Mouse (Mus musculus) sigmoid colon, adult 10 weeks (tissue): ENCODE results near the gene Slc8a3. TPM values are rescaled to one million over a fixed set of nuclear protein-coding genes. Genes with fewer than 3 reads are reported as not detected.

Source experiments
- polyA plus RNA-seq: library from polyadenylated mRNA; stranded (reverse); fragments of 350-450 nt; fragmentation: Illumina TruSeq; extraction: RNeasy Lipid Tissue Mini Kit (QIAGEN cat#74804); gene quantifications from one replicate; pipeline ENCODE4 v1.2.3, GENCODE M21; 2014; ENCODE audit warnings: low read depth, low replicate concordance

The Slc8a3 gene
- polyA plus RNA-seq: 0.95 TPM

DNA sequence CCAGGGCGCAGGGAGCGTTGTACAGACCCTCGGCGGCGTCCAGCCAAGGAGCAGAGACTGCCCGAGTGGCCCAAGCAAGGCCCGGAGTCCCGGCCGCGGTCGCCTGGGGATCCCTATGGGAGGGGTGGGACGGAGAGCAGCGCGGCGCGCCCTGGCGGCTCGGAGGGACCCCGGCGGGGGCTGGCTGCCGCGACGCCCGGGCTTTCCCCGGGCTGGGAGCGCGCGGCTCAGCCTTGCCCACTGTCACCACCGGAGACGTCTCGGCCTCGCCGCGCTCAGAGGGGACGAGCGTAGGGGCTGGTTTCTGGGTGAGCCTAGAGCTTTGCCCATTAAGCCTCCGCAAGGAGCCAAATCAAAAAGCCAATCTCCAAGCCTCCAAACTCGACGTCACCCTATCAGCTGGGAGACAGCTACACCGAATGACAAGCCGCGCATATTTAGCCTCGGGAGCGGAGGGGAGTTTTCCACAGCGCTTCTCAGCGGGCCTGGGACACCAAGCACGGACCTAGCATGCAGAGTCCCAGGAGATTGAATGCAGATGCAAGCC, at the start of gene Slc8a3:
Gene Slc8a3, minus strand, starts transcription at position 306 of the 547 bp plus-strand sequence.

GRCm38 (mm10) chr12:81379364-81379763, 46.4 kb upstream of the Slc8a3 start, which contains the start of gene Gm4787:
TSS of gene Gm4787 (minus strand) at chr12:81379464.

Other genes with a start within 250 kb of the Slc8a3 start
- gene Gm4787, start 46.3 kb upstream of the Slc8a3 start, polyA plus RNA-seq: 4.5 TPM
- gene Adam4, start 88.8 kb upstream of the Slc8a3 start, polyA plus RNA-seq: 3.7 TPM
- 258 TPM for gene Cox16, start 151.9 kb upstream of the Slc8a3 start, polyA plus RNA-seq
- 10.2 TPM for gene Gm20498, start 199.7 kb upstream of the Slc8a3 start, polyA plus RNA-seq
- gene Synj2bp, start 199.7 kb upstream of the Slc8a3 start, polyA plus RNA-seq: 232 TPM
- not detected for gene Adam21, start 235.3 kb upstream of the Slc8a3 start, polyA plus RNA-seq